Mouse (Mus musculus) liver, postnatal 0 days (tissue): ENCODE results near the gene Mettl23.

Source experiments
- CTCF ChIP-seq: sonication (generic); IDR thresholded peaks from 2 replicates; pipeline ENCODE4 v1.5.1; 2016; ENCODE audit warnings: antibody characterized with exemption, low read depth
- EP300 ChIP-seq: IDR thresholded peaks from 2 replicates; pipeline ENCODE4 v1.6.1; 2016; ENCODE audit warnings: antibody characterized with exemption, low read depth, mild to moderate bottlenecking

DNA sequence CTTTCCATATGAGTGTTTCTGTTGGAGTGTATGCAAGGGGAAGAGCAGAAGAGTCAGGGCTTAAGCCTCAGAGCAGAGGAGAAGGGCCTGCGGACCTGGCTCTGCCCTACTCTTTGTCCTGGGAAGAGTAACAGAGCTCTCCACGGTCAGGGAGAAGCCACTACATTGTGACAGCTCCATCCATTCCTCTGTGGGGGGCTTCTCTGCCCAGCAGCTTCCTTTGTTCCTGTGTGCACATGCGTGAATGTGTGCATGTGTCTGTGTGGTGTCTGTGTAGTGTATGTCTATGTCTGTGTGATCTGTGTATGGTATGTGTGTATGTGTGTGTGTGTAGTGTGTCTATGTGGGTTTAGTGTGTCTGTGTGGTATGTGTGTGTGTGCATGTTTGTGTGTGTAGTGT lies 52.3 kb downstream of the Mettl23 start:
- TF ChIP-seq CTCF = no peak
- TF ChIP-seq EP300 = no peak
